Mouse (Mus musculus): ENCODE measurements around the gene Col2a1. TPM values are rescaled to one million over a fixed set of nuclear protein-coding genes. Genes with fewer than 3 reads are reported as not detected.

Col2a1 gene
- polyA plus RNA-seq, 2 experiments from 2014 or later, result not detected

Other genes starting within 250 kb of the Col2a1 start
- 1 to 10 TPM in 1 of 2 experiments, under 1 TPM in 1; 0.31 to 1.5 TPM for gene Rapgef3, start 236.7 kb downstream of the Col2a1 start, polyA plus RNA-seq (2017; shearing (Covaris generic))
- gene Slc48a1, start 226.2 kb downstream of the Col2a1 start, polyA plus RNA-seq (2017; shearing (Covaris generic)), result 10 to 100 TPM; 33.9 to 37.1 TPM
- 10 to 100 TPM; 68.2 to 74.2 TPM for gene Hdac7, start 160.2 kb downstream of the Col2a1 start, polyA plus RNA-seq (2017; shearing (Covaris generic))
- gene Vdr, start 94.1 kb downstream of the Col2a1 start, polyA plus RNA-seq (2017; shearing (Covaris generic)), result under 1 TPM; 0.24 to 0.84 TPM
- gene Tmem106c, start 40.5 kb downstream of the Col2a1 start, polyA plus RNA-seq (2017; shearing (Covaris generic)), result 10 to 100 TPM; 25.3 to 25.8 TPM
- gene Pfkm, start 87.9 kb upstream of the Col2a1 start, polyA plus RNA-seq (2017; shearing (Covaris generic)), result 10 to 100 TPM in 1 of 2 experiments, 1 to 10 TPM in 1; 4.8 to 13.4 TPM
- gene Senp1, start 89.0 kb upstream of the Col2a1 start, polyA plus RNA-seq (2017; shearing (Covaris generic)), result 10 to 100 TPM; 33.4 to 34.3 TPM
- 10 to 100 TPM; 33.5 to 40.1 TPM for gene Asb8, start 160.9 kb upstream of the Col2a1 start, polyA plus RNA-seq (2017; shearing (Covaris generic))
- gene Ccdc184, start 162.5 kb upstream of the Col2a1 start, polyA plus RNA-seq (2017; shearing (Covaris generic)), result under 1 TPM; 0.24 to 0.27 TPM
- gene Olfr288, start 190.8 kb upstream of the Col2a1 start, polyA plus RNA-seq (2017; shearing (Covaris generic)), result not detected
- gene Gm44579, start 216.3 kb upstream of the Col2a1 start, polyA plus RNA-seq (2017; shearing (Covaris generic)), result not detected
- not detected for gene Olfr287, start 216.4 kb upstream of the Col2a1 start, polyA plus RNA-seq (2017; shearing (Covaris generic))
- gene Olfr286, start 229.8 kb upstream of the Col2a1 start, polyA plus RNA-seq (2017; shearing (Covaris generic)), result under 1 TPM in 1 of 2 experiments, not detected in 1; 0.15 TPM